Mouse (Mus musculus) liver, adult 2 months (tissue): ENCODE data around the gene Tbx2. TPM values are rescaled to one million over a fixed set of nuclear protein-coding genes. Genes with fewer than 3 reads are reported as not detected.

Source experiments
- DNase-seq: peaks from one replicate; pipeline ENCODE4 v3.0.0-alpha.2; 2011; ENCODE audit warnings: low read depth, low spot score; ENCODE audit errors: extremely low read depth
- H3K27ac ChIP-seq: fragments of 200-500 bp; replicated peaks from 2 replicates; pipeline ENCODE4 v1.5.1; 2012; ENCODE audit warnings: low read depth, mild to moderate bottlenecking, control low read depth, inconsistent platforms, low read length; ENCODE audit not compliant: insufficient read depth
- H3K27me3 ChIP-seq: fragments of 200-500 bp; 2 replicates; pipeline ENCODE4 v1.6.1; 2012; ENCODE audit warnings: mild to moderate bottlenecking, moderate library complexity, low read length, inconsistent platforms; ENCODE audit not compliant: control insufficient read depth, insufficient read depth
- H3K36me3 ChIP-seq: fragments of 200-500 bp; 2 replicates; pipeline ENCODE4 v1.6.1; 2012; ENCODE audit warnings: low read length, inconsistent platforms; ENCODE audit not compliant: control insufficient read depth, insufficient read depth
- H3K4me1 ChIP-seq: fragments of 200-500 bp; 2 replicates; pipeline ENCODE4 v1.6.1; 2011; ENCODE audit warnings: low read length; ENCODE audit not compliant: control insufficient read depth, insufficient read depth
- H3K4me3 ChIP-seq: fragments of 200-500 bp; 2 replicates; pipeline ENCODE4 v1.5.1; 2011; ENCODE audit warnings: low read depth, mild to moderate bottlenecking, control low read depth, low read length, moderate library complexity; ENCODE audit not compliant: insufficient read depth
- H3K79me2 ChIP-seq: fragments of 200-500 bp; 2 replicates; pipeline ENCODE4 v1.6.1; 2012; ENCODE audit warnings: inconsistent platforms, mild to moderate bottlenecking, low read length, moderate library complexity; ENCODE audit not compliant: control insufficient read depth, insufficient read depth
- H3K9ac ChIP-seq: fragments of 200-500 bp; 2 replicates; pipeline ENCODE4 v1.6.1; 2012; ENCODE audit warnings: low read depth, mild to moderate bottlenecking, control low read depth, inconsistent platforms, low read length
- CTCF ChIP-seq: fragments of 200-500 bp; IDR thresholded peaks from 2 replicates; pipeline ENCODE4 v1.5.1; 2011; ENCODE audit warnings: low read depth, low read length, control low read depth
- POLR2A ChIP-seq: fragments of 200-500 bp; IDR thresholded peaks from 2 replicates; pipeline ENCODE4 v1.6.1; 2011; ENCODE audit warnings: low read length, control low read depth; ENCODE audit not compliant: insufficient read depth; ENCODE audit errors: extremely low read depth
- WGBS: fragments of 180-500 bp; shearing (Covaris S2); methylation state at CpG from one replicate; pipeline ENCODE4 v1.1.7; 2018; 5-methylcytosine and 5-hydroxymethylcytosine counted together
- polyA plus RNA-seq: library from polyadenylated mRNA; depleted of rRNA; stranded (reverse); fragments of >200 nt; gene quantifications from 2 replicates; pipeline ENCODE4 v1.2.3, GENCODE M21; 2012; rRNA removed
- total RNA-seq: library from RNA; depleted of rRNA; stranded (reverse); fragments of >200 nt; gene quantifications from 2 replicates; pipeline ENCODE4 v1.2.3, GENCODE M21; 2014; rRNA removed

Gene Tbx2
- total and polyA plus RNA-seq, 2 experiments: 1.4 to 3.0 TPM

GRCm38 (mm10) chr11:85891010-85891691 lies 58.8 kb downstream of the Tbx2 start:
- Histone ChIP-seq H3K4me1 (no peaks in the 10 kb centered on the region), H3K9ac (no peak overlapping the region), H3K4me3 (no peak overlapping the region), H3K27me3 (peaks cover 57% of the 10 kb centered on the region), H3K79me2 (no peaks in the 10 kb centered on the region), H3K36me3 (no peaks in the 10 kb centered on the region), H3K27ac (no peak overlapping the region)
- no peak for DNase-seq
- TF ChIP-seq CTCF: no peak
- no peak for TF ChIP-seq POLR2A
- WGBS: 10% methylated on average over 13 of the region's 13 CpGs

Other genes with a start within 250 kb of the Tbx2 start
- not detected in 2 replicates for gene Gm11444, start 17.8 kb downstream of the Tbx2 start, total RNA-seq
- gene Gm11444, start 17.8 kb downstream of the Tbx2 start, polyA plus RNA-seq: not detected in 2 replicates
- not detected in 2 replicates for gene Tbx4, start 53.9 kb downstream of the Tbx2 start, total RNA-seq
- gene Tbx4, start 53.9 kb downstream of the Tbx2 start, polyA plus RNA-seq: 0.02 TPM in 1 of 2 replicates, not detected in the other